Mouse (Mus musculus) embryonic fibroblast, embryonic 13.5 days (primary cell): ENCODE measurements around the gene Kcnj9.

ENCODE experiments used
- CTCF ChIP-seq: IDR thresholded peaks from 2 replicates; pipeline ENCODE4 v1.5.1; 2011; ENCODE audit warnings: mild to moderate bottlenecking, control low read depth, low read length, moderate library complexity, borderline replicate concordance; ENCODE audit not compliant: insufficient read depth
- POLR2A ChIP-seq: IDR thresholded peaks from 2 replicates; pipeline ENCODE4 v1.6.1; 2011; ENCODE audit warnings: low read depth, mild to moderate bottlenecking, control low read depth, low read length, moderate library complexity

DNA sequence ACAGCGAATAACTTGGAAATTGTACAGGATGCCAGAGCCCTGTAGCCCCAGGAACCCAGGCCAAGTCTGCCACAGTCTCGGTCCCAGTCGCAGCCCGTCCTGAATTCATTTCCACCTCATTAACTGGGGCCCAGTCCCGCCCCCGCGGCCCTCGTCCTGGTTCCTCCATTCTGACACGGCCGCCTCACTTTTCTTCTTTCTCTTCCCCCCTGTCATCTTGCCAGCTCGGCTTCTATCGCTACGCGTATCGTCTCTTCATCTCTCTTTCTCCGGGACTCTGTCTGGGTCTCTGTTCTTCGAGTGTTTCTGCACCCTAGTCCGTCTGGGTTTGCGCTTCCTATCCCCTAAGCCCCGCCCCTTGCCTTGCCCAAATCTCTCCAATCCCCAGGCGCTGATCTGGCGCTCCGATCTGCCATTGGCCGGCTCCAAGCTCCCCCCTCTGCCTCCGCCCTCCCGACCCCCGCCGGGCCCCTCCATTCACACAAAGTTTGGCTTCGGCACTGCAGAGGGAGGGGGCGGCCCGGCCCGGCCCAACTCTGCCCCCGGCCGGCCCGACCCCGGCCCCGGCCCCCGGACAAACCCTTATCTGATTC is 11.7 kb upstream of the Kcnj9 start, which contains the start of gene Kcnj10:
- no peak for TF ChIP-seq POLR2A
- no peak for TF ChIP-seq CTCF
